In genomic region chr10:34088515-34088914, GRCm38 (mm10) we compare ENCODE assay signal across 33 mouse cellular contexts. TPM values are rescaled to one million over a fixed set of nuclear protein-coding genes. Genes with fewer than 3 reads are reported as not detected.
DNase-seq lines count a peak whose midpoint lies in the region; ATAC-seq and TF ChIP-seq lines count a peak whose summit lies in the region.
"Had no signal": no experiment of that assay in that cellular context is flagged by ENCODE, and none has a peak within 500 bp of the region (broad histone marks: within the 10 kb centered on the region; RNA-seq: fewer than 3 reads in every experiment).

No protein-coding gene starts in this region.

- 53% methylated on average over 2 of the region's 2 CpGs for WGBS in lung, embryonic 16.5 days
- 84% methylated on average over 2 of the region's 2 CpGs for WGBS in midbrain, embryonic 11.5 days
- WGBS in midbrain, embryonic 15.5 days = 89% methylated on average over 2 of the region's 2 CpGs

- TF ChIP-seq CTCF in gastrocnemius, adult 2 months (IDR thresholded peaks at IDR 0.05) = no peak

- peak overlapping the region; percentile 63 for H3K27ac ChIP-seq in gastrocnemius, adult 2 months
- H3K27ac ChIP-seq in lung, embryonic 16.5 days (ENCODE audit: low read length) = peak overlapping the region; percentile 59
- H3K27ac ChIP-seq in midbrain, embryonic 11.5 days (ENCODE audit: low read depth, low read length) = no peak overlapping the region
- no peak overlapping the region for H3K27ac ChIP-seq in midbrain, embryonic 15.5 days
- H3K27ac ChIP-seq: embryonic facial prominence, embryonic 12.5 days; embryonic facial prominence, embryonic 15.5 days; forebrain, embryonic 12.5 days; forebrain, embryonic 15.5 days; heart, embryonic 15.5 days; hindbrain, embryonic 10.5 days; hindbrain, embryonic 13.5 days had no signal

- no peak for DNase-seq in gastrocnemius, adult 2 months
- no peak for DNase-seq in gastrocnemius, postnatal 14 days
- DNase-seq in lung, postnatal 14 days = no peak
- DNase-seq in midbrain, embryonic 11.5 days (ENCODE audit: low spot score, missing footprints) = peak; percentile 80
- DNase-seq in right cerebral cortex, postnatal 10 days (ENCODE audit: low spot score in 2 of 2) = no peak
- no peak for DNase-seq in kidney, postnatal 10 days
- DNase-seq: adrenal gland, adult 2 months; adrenal gland, postnatal 14 days; cerebellum, adult 11 months; cerebellum, adult 2 months; cerebellum, adult 9-11 months; cerebellum, postnatal 25 days; gastrocnemius, postnatal 10 days; heart, adult 11 months; heart, postnatal 10 days; heart, postnatal 36 days had no signal

- H3K36me3 ChIP-seq in lung, embryonic 16.5 days (ENCODE audit: control insufficient read depth, insufficient read depth, low read length) = no peaks in the 10 kb centered on the region
- H3K36me3 ChIP-seq in midbrain, embryonic 11.5 days (ENCODE audit: control insufficient read depth, insufficient read depth, low read length) = no peaks in the 10 kb centered on the region
- no peaks in the 10 kb centered on the region for H3K36me3 ChIP-seq in midbrain, embryonic 15.5 days (replicated peaks)
- H3K36me3 ChIP-seq: embryonic facial prominence, embryonic 12.5 days; embryonic facial prominence, embryonic 15.5 days; forebrain, embryonic 12.5 days; forebrain, embryonic 15.5 days; heart, embryonic 15.5 days; hindbrain, embryonic 10.5 days; hindbrain, embryonic 13.5 days had no signal

- H3K9ac ChIP-seq in lung, embryonic 16.5 days (ENCODE audit: low read length) = no peak overlapping the region
- no peak overlapping the region for H3K9ac ChIP-seq in midbrain, embryonic 11.5 days (ENCODE audit: low read length)
- H3K9ac ChIP-seq in midbrain, embryonic 15.5 days = no peak overlapping the region
- H3K9ac ChIP-seq: embryonic facial prominence, embryonic 12.5 days; embryonic facial prominence, embryonic 15.5 days; forebrain, embryonic 12.5 days; forebrain, embryonic 15.5 days; heart, embryonic 15.5 days; hindbrain, embryonic 13.5 days had no signal

- ATAC-seq in lung, embryonic 16.5 days (ENCODE audit: low read depth) = peak; percentile 85
- ATAC-seq in midbrain, embryonic 11.5 days (ENCODE audit: low FRiP score) = no peak
- ATAC-seq in midbrain, embryonic 15.5 days (replicated peaks) = no peak
- ATAC-seq: forebrain, embryonic 15.5 days; hindbrain, embryonic 16.5 days had no signal

- no peaks in the 10 kb centered on the region for H3K9me3 ChIP-seq in lung, embryonic 16.5 days (ENCODE audit: control insufficient read depth, low read length)
- H3K9me3 ChIP-seq in midbrain, embryonic 11.5 days (ENCODE audit: control insufficient read depth, low read length) = no peaks in the 10 kb centered on the region
- no peaks in the 10 kb centered on the region for H3K9me3 ChIP-seq in midbrain, embryonic 15.5 days
- H3K9me3 ChIP-seq: embryonic facial prominence, embryonic 12.5 days; embryonic facial prominence, embryonic 15.5 days; forebrain, embryonic 12.5 days; forebrain, embryonic 15.5 days; heart, embryonic 15.5 days; hindbrain, embryonic 10.5 days; hindbrain, embryonic 13.5 days had no signal

- H3K4me3 ChIP-seq in gastrocnemius, adult 2 months = no peak overlapping the region
- no peak overlapping the region for H3K4me3 ChIP-seq in lung, embryonic 16.5 days (ENCODE audit: low read length)
- no peak overlapping the region for H3K4me3 ChIP-seq in midbrain, embryonic 11.5 days (ENCODE audit: low read depth, low read length)
- no peak overlapping the region for H3K4me3 ChIP-seq in midbrain, embryonic 15.5 days
- H3K4me3 ChIP-seq: embryonic facial prominence, embryonic 12.5 days; embryonic facial prominence, embryonic 15.5 days; erythroblast, embryonic 14.5 days; forebrain, embryonic 12.5 days; forebrain, embryonic 15.5 days; heart, embryonic 15.5 days; hindbrain, embryonic 10.5 days; hindbrain, embryonic 13.5 days had no signal

- peaks cover 6% of the 10 kb centered on the region; the same call in 1 of the 2 replicates for H3K4me1 ChIP-seq in lung, embryonic 16.5 days (replicated peaks; ENCODE audit: control insufficient read depth, insufficient read depth, low read length)
- H3K4me1 ChIP-seq in midbrain, embryonic 11.5 days (ENCODE audit: control insufficient read depth, insufficient read depth, low read length) = no peaks in the 10 kb centered on the region
- no peaks in the 10 kb centered on the region for H3K4me1 ChIP-seq in midbrain, embryonic 15.5 days
- H3K4me1 ChIP-seq: embryonic facial prominence, embryonic 12.5 days; embryonic facial prominence, embryonic 15.5 days; forebrain, embryonic 12.5 days; forebrain, embryonic 15.5 days; heart, embryonic 15.5 days; hindbrain, embryonic 10.5 days; hindbrain, embryonic 13.5 days had no signal

- no peaks in the 10 kb centered on the region for H3K27me3 ChIP-seq in lung, embryonic 16.5 days (ENCODE audit: control insufficient read depth, insufficient read depth, low read depth, low read length)
- no peaks in the 10 kb centered on the region for H3K27me3 ChIP-seq in midbrain, embryonic 11.5 days (ENCODE audit: control insufficient read depth, insufficient read depth, low read length)
- no peaks in the 10 kb centered on the region for H3K27me3 ChIP-seq in midbrain, embryonic 15.5 days (replicated peaks)
- H3K27me3 ChIP-seq: embryonic facial prominence, embryonic 12.5 days; embryonic facial prominence, embryonic 15.5 days; forebrain, embryonic 12.5 days; forebrain, embryonic 15.5 days; heart, embryonic 15.5 days; hindbrain, embryonic 13.5 days had no signal

- H3K4me2 ChIP-seq in lung, embryonic 16.5 days (ENCODE audit: low read depth, low read length) = no peak overlapping the region
- H3K4me2 ChIP-seq in midbrain, embryonic 11.5 days = no peak overlapping the region
- H3K4me2 ChIP-seq in midbrain, embryonic 15.5 days = no peak overlapping the region
- H3K4me2 ChIP-seq: embryonic facial prominence, embryonic 12.5 days; embryonic facial prominence, embryonic 15.5 days; forebrain, embryonic 12.5 days; forebrain, embryonic 15.5 days; heart, embryonic 11.5 days; heart, embryonic 15.5 days; hindbrain, embryonic 13.5 days had no signal

- intact Hi-C loops in gastrocnemius, adult 2 months (cut with DNase I) = no loop called here
- intact Hi-C loops in gastrocnemius, postnatal 14 days (cut with DNase I; ENCODE audit: low total_unique reads) = no loop called here

RNA-seq across cellular contexts. Expression of gene Calhm5, which starts 7.8 kb away (rescaled TPM):
- under 1 TPM; 0.31 to 0.38 TPM for total RNA-seq in gastrocnemius, adult 2 months (2021)
- total RNA-seq in gastrocnemius, postnatal 14 days (2021) = under 1 TPM; 0.64 to 0.92 TPM
- 1.0 TPM in 2 replicates for polyA plus RNA-seq in lung, embryonic 16.5 days (2015; fragmentation: Nextera tagmentation; extraction: Ambion mirVana)
- polyA plus RNA-seq in midbrain, embryonic 11.5 days (2014; fragmentation: Nextera tagmentation; extraction: Ambion mirVana) = 0.37 and 0.44 TPM in 2 replicates
- 0.64 and 0.74 TPM in 2 replicates for polyA plus RNA-seq in midbrain, embryonic 15.5 days (2015; fragmentation: Nextera tagmentation; extraction: Ambion mirVana)
- total RNA-seq: common myeloid progenitor, adult 5-6 weeks had no signal
- polyA plus RNA-seq: erythroblast, embryonic 14.5 days had no signal

RNA-seq across cellular contexts. Expression of gene Calhm6, which starts 39.3 kb away (rescaled TPM):
- not detected for total RNA-seq in gastrocnemius, adult 2 months (2021)
- total RNA-seq in gastrocnemius, postnatal 14 days (2021) = under 1 TPM in 1 of 2 experiments, not detected in 1; 0.29 TPM
- polyA plus RNA-seq in lung, embryonic 16.5 days (2015; fragmentation: Nextera tagmentation; extraction: Ambion mirVana) = 1.1 and 1.8 TPM in 2 replicates
- 0.20 and 0.25 TPM in 2 replicates for polyA plus RNA-seq in midbrain, embryonic 11.5 days (2014; fragmentation: Nextera tagmentation; extraction: Ambion mirVana)
- polyA plus RNA-seq in midbrain, embryonic 15.5 days (2015; fragmentation: Nextera tagmentation; extraction: Ambion mirVana) = 0.36 and 0.63 TPM in 2 replicates
- total RNA-seq: heart, postnatal 36 days had no signal
- polyA plus RNA-seq: erythroblast, embryonic 14.5 days had no signal

RNA-seq across cellular contexts. Expression of gene Calhm4, which starts 44.4 kb away (rescaled TPM):
- not detected for total RNA-seq in gastrocnemius, adult 2 months (2021)
- total RNA-seq in gastrocnemius, postnatal 14 days (2021) = not detected
- polyA plus RNA-seq in lung, embryonic 16.5 days (2015; fragmentation: Nextera tagmentation; extraction: Ambion mirVana) = not detected in 2 replicates
- not detected in 2 replicates for polyA plus RNA-seq in midbrain, embryonic 11.5 days (2014; fragmentation: Nextera tagmentation; extraction: Ambion mirVana)
- polyA plus RNA-seq in midbrain, embryonic 15.5 days (2015; fragmentation: Nextera tagmentation; extraction: Ambion mirVana) = not detected in 2 replicates
- total RNA-seq: adrenal gland, adult 2 months; adrenal gland, postnatal 14 days; adrenal gland, postnatal 4 days; common myeloid progenitor, adult 5-6 weeks; gastrocnemius, postnatal 10 days; gastrocnemius, postnatal 4 days; heart, adult 8-10 months; heart, postnatal 10 days; heart, postnatal 36 days had no signal
- polyA plus RNA-seq: adrenal gland, adult 2 months; cerebellum, adult 2 months; embryonic facial prominence, embryonic 12.5 days; erythroblast, embryonic 14.5 days; forebrain, embryonic 12.5 days; forebrain, embryonic 15.5 days; heart, embryonic 11.5 days; heart, embryonic 15.5 days; hindbrain, embryonic 10.5 days; hindbrain, embryonic 13.5 days; hindbrain, embryonic 16.5 days had no signal

RNA-seq across cellular contexts. Expression of gene Trappc3l, which starts 51.1 kb away (rescaled TPM):
- not detected for total RNA-seq in gastrocnemius, adult 2 months (2021)
- total RNA-seq in gastrocnemius, postnatal 14 days (2021) = not detected
- polyA plus RNA-seq in lung, embryonic 16.5 days (2015; fragmentation: Nextera tagmentation; extraction: Ambion mirVana) = not detected in 2 replicates
- polyA plus RNA-seq in midbrain, embryonic 11.5 days (2014; fragmentation: Nextera tagmentation; extraction: Ambion mirVana) = not detected in 2 replicates
- not detected in 2 replicates for polyA plus RNA-seq in midbrain, embryonic 15.5 days (2015; fragmentation: Nextera tagmentation; extraction: Ambion mirVana)
- total RNA-seq: adrenal gland, adult 2 months; adrenal gland, postnatal 14 days; adrenal gland, postnatal 4 days; common myeloid progenitor, adult 5-6 weeks; ES-E14; gastrocnemius, postnatal 10 days; gastrocnemius, postnatal 4 days; heart, adult 8-10 months; heart, postnatal 10 days; heart, postnatal 36 days had no signal
- polyA plus RNA-seq: adrenal gland, adult 2 months; cerebellum, adult 2 months; embryonic facial prominence, embryonic 12.5 days; embryonic facial prominence, embryonic 15.5 days; erythroblast, embryonic 14.5 days; forebrain, embryonic 12.5 days; forebrain, embryonic 15.5 days; heart, embryonic 11.5 days; heart, embryonic 15.5 days; hindbrain, embryonic 10.5 days; hindbrain, embryonic 13.5 days; hindbrain, embryonic 16.5 days had no signal

Comparison
In these comparisons a context has a peak if more than half of its experiments do, and no peak if none do; other contexts are left out.
1. H3K27ac ChIP-seq: peak in gastrocnemius, adult 2 months (single experiment) and lung, embryonic 16.5 days (single experiment); none in midbrain, embryonic 11.5 days (single experiment) and midbrain, embryonic 15.5 days (single experiment).